Mouse (Mus musculus) olfactory bulb, adult 2 months (tissue): Measurements from ENCODE around the gene 4933415A04Rik. TPM values are rescaled to one million over a fixed set of nuclear protein-coding genes. Genes with fewer than 3 reads are reported as not detected.

Experiments
- H3K27ac ChIP-seq: fragments of 200-500 bp; 2 replicates; pipeline ENCODE4 v1.5.1; 2012; ENCODE audit warnings: low read depth, low read length; ENCODE audit not compliant: insufficient read depth
- H3K4me1 ChIP-seq: fragments of 200-500 bp; 2 replicates; pipeline ENCODE4 v1.6.1; 2012; ENCODE audit warnings: low read length; ENCODE audit not compliant: control insufficient read depth, insufficient read depth
- H3K4me3 ChIP-seq: fragments of 200-500 bp; 2 replicates; pipeline ENCODE4 v1.5.1; 2012; ENCODE audit warnings: mild to moderate bottlenecking, low read depth, low read length, moderate library complexity; ENCODE audit not compliant: insufficient read depth
- CTCF ChIP-seq: fragments of 200-500 bp; IDR thresholded peaks from 2 replicates; pipeline ENCODE4 v1.5.1; 2012; ENCODE audit warnings: low read depth, mild to moderate bottlenecking, low read length, moderate library complexity; ENCODE audit not compliant: insufficient read depth
- POLR2A ChIP-seq: fragments of 200-500 bp; IDR thresholded peaks from 2 replicates; pipeline ENCODE4 v1.6.1; 2012; ENCODE audit warnings: mild to moderate bottlenecking, low read depth, low read length, moderate library complexity; ENCODE audit not compliant: insufficient read depth
- WGBS: fragments of 180-500 bp; shearing (Covaris S2); methylation state at CpG from one replicate; pipeline ENCODE4 v1.1.7; 2018; 5-methylcytosine and 5-hydroxymethylcytosine counted together
- polyA plus RNA-seq: library from polyadenylated mRNA; stranded (reverse); fragments of >200 nt; gene quantifications from 2 replicates; pipeline ENCODE4 v1.2.4, GENCODE M21; 2012; ENCODE audit warnings: low replicate concordance; ENCODE audit not compliant: missing spikeins, insufficient read depth, insufficient read length

Gene 4933415A04Rik
- polyA plus RNA-seq, 1 experiment: not detected

GRCm38 (mm10) chr11:43548657-43549435 is 38.0 kb upstream of the 4933415A04Rik start:
- Histone ChIP-seq H3K4me3 (no peak overlapping the region), H3K4me1 (peaks cover 6% of the 10 kb centered on the region; the same call in 1 of the 2 replicates), H3K27ac (no peak overlapping the region)
- TF ChIP-seq CTCF: no peak
- no peak for TF ChIP-seq POLR2A
- WGBS: 71% methylated on average over 12 of the region's 12 CpGs

- TF ChIP-seq POLR2A (no peak), CTCF (no peak)
- 50% methylated on average over 11 of the region's 11 CpGs for WGBS
- Histone ChIP-seq H3K4me3 (no peak overlapping the region), H3K4me1 (peaks cover 6% of the 10 kb centered on the region; the same call in 1 of the 2 replicates), H3K27ac (no peak overlapping the region)
These were observed 37.1 kb upstream of the 4933415A04Rik start for GRCm38 (mm10) chr11:43549701-43550100.

- TF ChIP-seq POLR2A (no peak), CTCF (no peak)
- 93% methylated on average over 3 of the region's 3 CpGs for WGBS
- no peak overlapping the region for H3K27ac ChIP-seq
- H3K4me1 ChIP-seq: peaks cover 6% of the 10 kb centered on the region; the same call in 1 of the 2 replicates
- H3K4me3 ChIP-seq: no peak overlapping the region
These were observed 35.1 kb upstream of the 4933415A04Rik start for GRCm38 (mm10) chr11:43551756-43552155.

- Histone ChIP-seq H3K4me3 (no peak overlapping the region), H3K4me1 (peaks cover 6% of the 10 kb centered on the region; the same call in 1 of the 2 replicates), H3K27ac (no peak overlapping the region)
- WGBS: 94% methylated on average over 6 of the region's 6 CpGs
- TF ChIP-seq CTCF (no peak), POLR2A (no peak)
These were observed 34.2 kb upstream of the 4933415A04Rik start for GRCm38 (mm10) chr11:43552675-43553074.

GRCm38 (mm10) chr11:43556538-43556937 is 30.3 kb upstream of the 4933415A04Rik start:
- TF ChIP-seq CTCF: no peak
- no peak for TF ChIP-seq POLR2A
- whole genome bisulfite sequencing: 91% methylated on average over 11 of the region's 11 CpGs
- H3K4me1 ChIP-seq: no peaks in the 10 kb centered on the region
- no peak overlapping the region for H3K27ac ChIP-seq
- no peak overlapping the region for H3K4me3 ChIP-seq

- Histone ChIP-seq H3K27ac (no peak overlapping the region), H3K4me3 (no peak overlapping the region), H3K4me1 (no peaks in the 10 kb centered on the region; the same call in 1 of the 2 replicates)
- WGBS: 53% methylated on average over 6 of the region's 6 CpGs
- TF ChIP-seq POLR2A: no peak
- no peak for TF ChIP-seq CTCF
These were observed 27.1 kb upstream of the 4933415A04Rik start for GRCm38 (mm10) chr11:43559515-43560292.

- Histone ChIP-seq H3K27ac (no peak overlapping the region), H3K4me1 (no peaks in the 10 kb centered on the region; the same call in 1 of the 2 replicates), H3K4me3 (no peak overlapping the region)
- no peak for TF ChIP-seq POLR2A
- TF ChIP-seq CTCF: no peak
- WGBS: 39% methylated on average over 10 of the region's 10 CpGs
These were observed 23.1 kb upstream of the 4933415A04Rik start for GRCm38 (mm10) chr11:43563654-43564244.

GRCm38 (mm10) chr11:43565414-43565813 is 21.4 kb upstream of the 4933415A04Rik start:
- WGBS: 82% methylated on average over 2 of the region's 2 CpGs
- Histone ChIP-seq H3K4me1 (peaks cover 10% of the 10 kb centered on the region), H3K4me3 (no peak overlapping the region), H3K27ac (no peak overlapping the region)
- TF ChIP-seq CTCF (no peak), POLR2A (no peak)
